Mouse (Mus musculus) cerebellum, adult 9-11 months (tissue): ENCODE data around the gene Gper1.
A peak's percentile ranks its signal among the peaks of the same experiment; 100 is the strongest.

ENCODE experiments used
- DNase-seq: peaks from one replicate; pipeline ENCODE4 v3.0.0; 2022

Gene Gper1

GRCm38 (mm10) chr5:139449161-139449791, 26.3 kb downstream of the Gper1 start:
- peak; percentile 63 for DNase-seq

GRCm38 (mm10) chr5:139449926-139450325, 27.0 kb downstream of the Gper1 start:
- DNase-seq = no peak

DNA sequence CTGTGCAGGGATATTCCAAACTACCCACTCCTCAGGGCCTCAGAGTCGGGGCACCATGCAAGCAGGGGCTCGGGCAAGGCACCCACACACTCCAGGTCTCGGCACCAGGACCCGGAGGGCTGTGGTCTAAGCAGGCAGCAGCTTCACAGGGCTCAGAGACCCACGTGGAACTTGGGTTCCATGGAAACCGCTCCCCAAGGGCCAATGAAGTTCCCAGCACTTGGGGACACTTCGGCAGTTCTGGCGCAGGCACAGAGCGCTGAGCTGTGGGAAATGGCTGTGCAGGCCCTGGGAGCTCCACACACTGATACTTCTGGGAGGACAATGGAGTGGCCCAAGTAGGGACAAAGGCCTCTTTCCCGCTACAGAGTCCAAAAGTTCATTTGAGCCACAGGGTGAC, 30.1 kb downstream of the Gper1 start:
- DNase-seq = no peak

DNA sequence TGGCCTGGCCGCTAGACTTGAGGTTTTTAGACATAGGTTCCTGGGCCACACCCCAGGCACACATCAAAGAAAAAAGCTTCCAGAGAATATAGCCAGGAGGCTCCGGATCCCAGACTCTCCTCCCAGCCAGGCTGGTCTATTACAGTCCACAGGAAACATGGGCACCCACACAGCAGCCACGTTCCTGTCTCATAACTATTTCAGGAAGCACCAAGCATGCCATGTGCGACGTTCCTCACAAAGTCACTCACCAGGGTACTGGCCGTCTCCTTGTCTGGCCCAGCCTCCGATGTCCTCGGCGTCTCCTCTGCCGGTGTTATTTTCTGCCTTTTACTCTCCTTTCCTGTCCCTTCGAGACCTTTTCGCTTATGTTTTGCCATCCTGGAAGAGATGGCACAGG, 32.2 kb downstream of the Gper1 start:
- DNase-seq = no peak

GRCm38 (mm10) chr5:139457241-139457640, 34.3 kb downstream of the Gper1 start:
- DNase-seq = no peak

DNA sequence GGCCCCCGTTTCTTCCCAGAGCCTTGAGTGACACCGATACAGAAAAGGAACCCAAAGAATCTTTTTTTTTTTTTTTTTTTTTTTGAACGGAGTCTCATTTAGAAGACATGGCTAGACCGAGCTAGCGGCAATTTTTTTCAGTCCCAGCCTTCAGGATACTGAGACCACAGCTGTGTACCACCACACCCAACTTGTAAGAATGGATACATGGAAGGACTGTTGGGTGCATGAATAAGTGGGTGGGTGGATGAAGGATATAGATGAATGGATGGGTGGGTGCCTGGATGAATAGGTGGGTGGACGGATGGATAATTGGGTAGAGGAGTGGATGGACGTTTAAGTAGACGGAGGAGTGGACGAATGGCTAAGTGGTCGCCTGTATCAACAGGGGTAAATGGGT, 37.0 kb downstream of the Gper1 start:
- DNase-seq = no peak

DNA sequence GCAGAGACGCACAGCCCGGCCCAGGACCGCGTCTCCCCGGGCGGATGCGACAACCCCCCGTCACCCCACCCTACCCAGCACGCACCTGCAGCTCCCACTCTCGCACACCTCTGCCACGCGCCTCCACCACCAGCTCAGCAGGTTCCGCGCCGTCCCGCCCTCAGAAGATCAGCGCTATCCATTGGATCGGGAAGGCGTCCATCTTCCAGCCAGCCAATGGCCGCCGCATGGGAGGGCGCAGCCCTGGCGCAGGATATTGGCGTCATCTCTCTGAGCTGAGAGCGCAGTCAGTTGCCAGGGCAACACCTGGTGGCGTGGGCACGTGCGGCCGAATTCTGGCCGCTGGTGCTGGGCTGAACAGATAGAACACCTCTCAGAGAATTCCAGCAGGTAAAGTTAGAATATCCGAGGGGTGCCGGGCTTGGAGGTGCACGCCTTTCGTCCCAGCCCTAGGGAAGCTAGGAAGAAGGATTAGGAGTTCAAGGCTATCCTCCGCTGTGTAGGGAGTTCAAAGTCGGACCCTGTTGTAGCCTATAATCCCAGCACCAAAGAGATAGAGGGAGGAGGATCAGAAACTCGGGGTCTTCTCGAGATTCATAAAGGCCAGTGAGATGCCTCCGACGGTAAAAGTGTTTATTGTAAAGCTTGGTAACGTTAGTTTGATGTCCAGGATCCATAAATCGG, 37.6 kb downstream of the Gper1 start, which contains the start of gene 3110082I17Rik:
TSS of gene 3110082I17Rik (minus strand) at position 144 of the 684 bp plus-strand sequence.
- DNase-seq = peak; percentile 97

- no peak for DNase-seq
Measured at GRCm38 (mm10) chr5:139464874-139465273, 41.9 kb downstream of the Gper1 start.

GRCm38 (mm10) chr5:139466373-139466772, 43.4 kb downstream of the Gper1 start:
- no peak for DNase-seq

DNA sequence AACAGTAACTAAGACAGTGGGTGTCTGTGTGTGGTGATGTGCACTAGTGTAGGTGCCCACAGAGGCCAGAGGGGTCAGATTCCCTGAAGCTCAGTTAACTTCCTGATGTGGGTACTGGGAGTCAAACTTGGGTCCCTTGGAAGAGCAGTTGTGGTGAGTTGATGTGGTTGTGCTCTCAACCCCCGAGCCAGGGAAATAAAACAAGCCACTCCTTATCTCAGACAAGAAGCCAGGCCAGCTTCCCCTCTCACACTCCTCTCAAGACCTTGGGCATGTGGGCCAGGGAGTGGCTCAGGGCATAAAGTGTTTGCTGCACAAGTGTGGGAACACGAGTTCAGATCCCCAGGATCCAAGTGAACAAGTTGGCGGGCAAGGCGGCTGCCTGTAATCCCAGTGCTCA, 43.9 kb downstream of the Gper1 start:
- no peak for DNase-seq

DNA sequence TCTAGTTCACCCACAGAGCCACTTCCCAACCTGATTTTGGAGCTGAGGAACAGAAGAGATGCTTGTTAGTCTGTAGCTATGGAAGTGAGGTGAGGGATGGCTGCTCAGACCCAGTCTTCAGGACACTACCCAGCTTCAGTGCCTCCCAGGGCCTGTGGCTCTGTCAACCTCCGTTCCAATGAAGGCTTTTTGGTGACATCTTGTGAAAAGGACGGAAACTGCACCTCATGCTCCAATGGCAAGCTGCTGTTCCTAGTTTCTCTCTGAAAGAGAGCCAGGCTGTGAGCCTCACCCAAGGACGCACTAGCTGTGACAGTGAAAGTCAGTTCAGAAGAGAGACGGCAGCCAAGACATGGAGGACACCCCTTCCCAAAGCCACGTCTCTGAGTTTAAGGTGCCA, 45.0 kb downstream of the Gper1 start:
- DNase-seq = peak; percentile 50

- DNase-seq = no peak
Measured at GRCm38 (mm10) chr5:139474741-139475140, 51.8 kb downstream of the Gper1 start.
